Mouse (Mus musculus) intestine, postnatal 0 days (tissue): ENCODE measurements around the gene Gm20604. TPM values are rescaled to one million over a fixed set of nuclear protein-coding genes. Genes with fewer than 3 reads are reported as not detected.

Source experiments
- ATAC-seq: fragments of 200-750 bp; cut with Nextera tagmentation; 2 replicates; pipeline ENCODE4 v1.8.0; 2017; ENCODE audit warnings: mild to moderate bottlenecking, moderate TSS enrichment, moderate library complexity
- H3K27ac ChIP-seq: fragments of 300-500 bp; sonication (generic); 2 replicates; pipeline ENCODE4 v1.5.1; 2014; ENCODE audit warnings: mild to moderate bottlenecking, low read depth, low read length, moderate library complexity
- H3K27me3 ChIP-seq: fragments of 300-500 bp; sonication (generic); replicated peaks from 2 replicates; pipeline ENCODE4 v1.6.1; 2014; ENCODE audit warnings: low read length, mixed read lengths; ENCODE audit not compliant: control insufficient read depth, insufficient read depth
- H3K36me3 ChIP-seq: fragments of 300-500 bp; sonication (generic); 2 replicates; pipeline ENCODE4 v1.6.1; 2014; ENCODE audit warnings: mild to moderate bottlenecking, moderate library complexity; ENCODE audit not compliant: control insufficient read depth, insufficient read depth
- H3K4me1 ChIP-seq: fragments of 300-500 bp; sonication (generic); replicated peaks from 2 replicates; pipeline ENCODE4 v1.6.1; 2014; ENCODE audit warnings: antibody characterized with exemption, low read length, mixed read lengths; ENCODE audit not compliant: control insufficient read depth, insufficient read depth
- H3K4me2 ChIP-seq: fragments of 300-500 bp; sonication (generic); replicated peaks from 2 replicates; pipeline ENCODE4 v1.6.1; 2014; ENCODE audit warnings: low read depth, mild to moderate bottlenecking, moderate library complexity
- H3K4me3 ChIP-seq: fragments of 300-500 bp; sonication (generic); 2 replicates; pipeline ENCODE4 v1.5.1; 2014; ENCODE audit warnings: low read depth, low read length
- H3K9ac ChIP-seq: fragments of 300-500 bp; sonication (generic); 2 replicates; pipeline ENCODE4 v1.6.1; 2014; ENCODE audit warnings: mild to moderate bottlenecking, low read depth, low read length
- H3K9me3 ChIP-seq: fragments of 300-500 bp; sonication (generic); 2 replicates; pipeline ENCODE4 v1.6.1; 2016; ENCODE audit warnings: mixed run types; ENCODE audit not compliant: control insufficient read depth
- CTCF ChIP-seq: sonication (generic); IDR thresholded peaks from 2 replicates; pipeline ENCODE4 v1.5.1; 2016; ENCODE audit warnings: low read depth, mild to moderate bottlenecking, control low read depth, antibody characterized with exemption, moderate library complexity
- WGBS: fragments of 180-500 bp; shearing (Covaris S2); extraction: QIAGEN DNeasy Blood & Tissue Kit; methylation state at CpG from one replicate; pipeline ENCODE4 v1.1.7; 2014; 5-methylcytosine and 5-hydroxymethylcytosine counted together
- polyA plus RNA-seq: library from polyadenylated mRNA; unstranded; fragments of >200 nt; fragmentation: Nextera tagmentation; extraction: Ambion mirVana; gene quantifications from 2 replicates; pipeline ENCODE4 v1.2.1, GENCODE M21; 2015

Gm20604 gene
- polyA plus RNA-seq, 1 experiment from 2014 or later: 13.1 TPM

GRCm38 (mm10) chr12:102722966-102723365 is 35.5 kb downstream of the Gm20604 start:
- ATAC-seq: no peak
- H3K4me2 ChIP-seq: no peak overlapping the region
- H3K4me3 ChIP-seq: no peak overlapping the region
- WGBS: 72% methylated on average over 8 of the region's 8 CpGs
- no peaks in the 10 kb centered on the region for H3K9me3 ChIP-seq
- H3K27ac ChIP-seq: no peak overlapping the region
- H3K36me3 ChIP-seq: no peaks in the 10 kb centered on the region
- H3K27me3 ChIP-seq: no peaks in the 10 kb centered on the region
- no peak for TF ChIP-seq CTCF
- H3K4me1 ChIP-seq: no peaks in the 10 kb centered on the region
- no peak overlapping the region for H3K9ac ChIP-seq

DNA sequence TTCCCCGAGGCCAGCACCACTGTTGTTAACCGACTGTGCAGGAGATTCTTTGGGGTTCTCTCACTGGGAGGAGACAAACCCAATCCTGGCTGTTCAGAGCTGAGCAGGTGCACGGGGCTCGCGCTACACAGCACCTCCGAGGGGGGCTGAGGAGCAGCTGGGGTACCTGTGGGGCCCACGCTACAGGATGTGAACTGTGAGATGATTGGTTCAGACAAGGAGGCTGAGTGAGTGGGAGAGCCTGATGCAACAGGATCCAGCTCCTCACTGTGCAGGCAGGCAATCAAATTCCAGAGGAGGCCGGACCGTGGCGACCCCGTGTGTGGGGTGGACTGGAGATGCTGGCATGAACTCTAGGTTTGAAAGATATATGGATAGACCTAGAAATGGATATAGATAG is 36.0 kb downstream of the Gm20604 start:
- no peak for TF ChIP-seq CTCF
- 67% methylated on average over 11 of the region's 11 CpGs for WGBS

DNA sequence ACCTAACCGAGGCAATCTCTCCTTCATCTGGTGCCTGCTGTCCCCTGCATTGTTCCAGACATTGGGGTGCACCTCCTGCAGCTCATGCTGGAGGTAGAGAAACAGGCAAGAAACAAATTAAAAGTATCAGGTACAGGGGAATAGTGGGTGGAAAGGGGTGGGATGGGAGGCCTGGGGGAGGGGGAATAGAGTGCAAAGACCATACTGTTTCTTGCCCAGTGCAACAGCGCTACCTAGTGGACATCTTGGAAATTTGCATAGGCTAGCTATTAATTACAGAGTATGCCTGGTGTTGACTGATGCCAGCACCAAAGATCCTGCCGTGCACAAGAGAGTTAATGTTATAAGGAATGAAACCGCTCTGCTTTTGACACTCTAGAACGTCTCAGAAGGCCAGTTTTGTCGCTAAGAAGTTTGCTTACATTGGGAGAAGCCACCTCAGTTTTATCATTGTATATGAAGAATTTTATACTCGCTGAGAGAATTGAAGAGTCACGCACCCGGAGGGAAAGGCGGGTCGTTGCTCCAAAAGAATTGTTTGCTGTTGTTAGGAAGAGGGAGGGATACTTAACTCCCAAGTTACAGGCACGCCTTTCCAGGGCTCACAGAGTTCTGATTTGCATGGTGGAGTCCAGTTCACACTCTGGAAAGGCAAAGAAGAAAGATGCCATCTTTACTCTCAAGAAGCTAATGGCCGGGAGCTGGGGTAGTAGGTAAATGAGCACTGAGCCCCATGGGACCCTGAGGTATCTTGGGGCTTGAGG is 38.7 kb downstream of the Gm20604 start:
- 0 out of 2 replicates have a peak, but pooled peaks have one; percentile 40 for ATAC-seq
- no peaks in the 10 kb centered on the region for H3K36me3 ChIP-seq
- H3K4me3 ChIP-seq: no peak overlapping the region
- peak overlapping the region; percentile 28 for H3K4me2 ChIP-seq
- H3K9me3 ChIP-seq: no peaks in the 10 kb centered on the region
- H3K27ac ChIP-seq: no peak overlapping the region
- TF ChIP-seq CTCF: peak; percentile 91
- no peaks in the 10 kb centered on the region for H3K27me3 ChIP-seq
- H3K9ac ChIP-seq: no peak overlapping the region
- no peaks in the 10 kb centered on the region for H3K4me1 ChIP-seq
- WGBS: 22% methylated on average over 13 of the region's 13 CpGs

More for the DNA sequence above, 36.0 kb downstream of the Gm20604 start:
- Histone ChIP-seq H3K4me2 (no peak overlapping the region), H3K27ac (no peak overlapping the region), H3K36me3 (no peaks in the 10 kb centered on the region), H3K4me3 (no peak overlapping the region), H3K9ac (no peak overlapping the region), H3K27me3 (no peaks in the 10 kb centered on the region), H3K9me3 (no peaks in the 10 kb centered on the region), H3K4me1 (no peaks in the 10 kb centered on the region)
- ATAC-seq: no peak

DNA sequence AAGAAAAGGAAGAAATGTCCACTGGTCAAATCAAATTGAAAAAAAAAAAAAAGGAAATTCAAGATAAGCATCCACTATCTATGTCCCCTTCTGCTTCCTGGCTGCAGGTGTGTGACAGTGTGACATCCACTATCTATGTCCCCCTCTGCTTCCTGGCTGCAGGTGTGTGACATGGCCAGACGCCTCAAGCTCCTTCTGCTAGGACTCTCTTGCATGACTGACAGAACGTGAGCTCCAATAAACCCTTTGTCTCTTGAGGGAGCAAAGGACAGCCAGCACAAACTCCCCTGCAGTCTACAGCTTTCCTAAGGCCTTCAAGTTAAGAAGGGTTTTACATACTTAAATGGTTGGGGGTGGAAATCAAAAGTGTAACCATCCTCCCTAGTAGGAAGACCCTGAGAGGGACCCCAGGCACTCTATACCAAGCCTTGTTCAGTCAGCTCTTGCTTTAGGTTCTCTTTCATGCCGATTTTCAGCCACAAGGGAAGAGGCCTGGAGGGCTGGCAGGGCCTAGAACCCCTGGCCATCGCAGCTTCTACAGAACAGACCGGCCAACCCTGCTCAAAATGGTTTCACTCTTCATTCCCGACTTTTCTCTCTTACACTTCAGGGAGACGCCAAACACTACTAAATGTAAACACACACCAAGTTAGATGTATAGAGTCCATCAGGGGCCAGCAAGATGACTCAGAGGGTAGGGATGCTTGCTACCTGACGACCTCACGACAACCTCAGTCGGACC is 43.6 kb downstream of the Gm20604 start:
- Histone ChIP-seq H3K27ac (no peak overlapping the region), H3K4me1 (no peaks in the 10 kb centered on the region), H3K4me2 (no peak overlapping the region), H3K9me3 (no peaks in the 10 kb centered on the region), H3K4me3 (no peak overlapping the region), H3K36me3 (no peaks in the 10 kb centered on the region), H3K9ac (no peak overlapping the region), H3K27me3 (no peaks in the 10 kb centered on the region)
- TF ChIP-seq CTCF: no peak
- ATAC-seq: no peak
- WGBS: 78% methylated on average over 10 of the region's 10 CpGs

- Histone ChIP-seq H3K4me3 (no peak overlapping the region), H3K4me2 (no peak overlapping the region), H3K9ac (no peak overlapping the region), H3K36me3 (no peaks in the 10 kb centered on the region), H3K27me3 (no peaks in the 10 kb centered on the region), H3K4me1 (no peaks in the 10 kb centered on the region), H3K9me3 (no peaks in the 10 kb centered on the region), H3K27ac (no peak overlapping the region)
- WGBS: 49% methylated on average over 2 of the region's 2 CpGs
- no peak for TF ChIP-seq CTCF
- ATAC-seq: no peak
Measured at GRCm38 (mm10) chr12:102714116-102714515, 44.4 kb downstream of the Gm20604 start.

GRCm38 (mm10) chr12:102713153-102713865 is 45.2 kb downstream of the Gm20604 start:
- Histone ChIP-seq H3K27me3 (no peaks in the 10 kb centered on the region), H3K9me3 (no peaks in the 10 kb centered on the region), H3K4me1 (no peaks in the 10 kb centered on the region), H3K4me2 (no peak overlapping the region), H3K4me3 (no peak overlapping the region), H3K36me3 (no peaks in the 10 kb centered on the region), H3K9ac (no peak overlapping the region), H3K27ac (no peak overlapping the region)
- no peak for ATAC-seq
- 66% methylated on average over 20 of the region's 20 CpGs for WGBS
- no peak for TF ChIP-seq CTCF
